Mouse (Mus musculus) heart, adult 2 months (tissue): Measurements from ENCODE around the gene Ech1.

Experiments used
- CTCF ChIP-seq: fragments of 200-600 bp; IDR thresholded peaks from 2 replicates; pipeline ENCODE4 v1.8.1; 2022; ENCODE audit warnings: antibody characterized with exemption, mild to moderate bottlenecking, moderate library complexity
- POLR2A ChIP-seq: fragments of 200-500 bp; IDR thresholded peaks from 2 replicates; pipeline ENCODE4 v1.6.1; 2011; ENCODE audit warnings: mild to moderate bottlenecking, low read depth, low read length, control low read depth; ENCODE audit not compliant: insufficient read depth

GRCm38 (mm10) chr7:28870901-28871664 lies 46.1 kb downstream of the Ech1 start:
- TF ChIP-seq CTCF (no peak), POLR2A (no peak)
